Mouse (Mus musculus) hindbrain, embryonic 16.5 days (tissue): Measurements from ENCODE around the gene 4930469K13Rik. TPM values are rescaled to one million over a fixed set of nuclear protein-coding genes. Genes with fewer than 3 reads are reported as not detected.

Experiments used
- ATAC-seq: fragments of 200-750 bp; cut with Nextera tagmentation; 2 replicates; pipeline ENCODE4 v1.8.0; 2017; ENCODE audit warnings: moderate TSS enrichment, moderate library complexity
- H3K27ac ChIP-seq: fragments of 300-500 bp; sonication (generic); 2 replicates; pipeline ENCODE4 v1.5.1; 2014; ENCODE audit warnings: low read depth, mild to moderate bottlenecking, control low read depth, low read length, moderate library complexity
- H3K27me3 ChIP-seq: fragments of 300-500 bp; sonication (generic); replicated peaks from 2 replicates; pipeline ENCODE4 v1.6.1; 2014; ENCODE audit warnings: low read length; ENCODE audit not compliant: control insufficient read depth, insufficient read depth
- H3K36me3 ChIP-seq: fragments of 300-500 bp; sonication (generic); 2 replicates; pipeline ENCODE4 v1.6.1; 2014; ENCODE audit warnings: mild to moderate bottlenecking, low read length, moderate library complexity, mixed read lengths; ENCODE audit not compliant: control insufficient read depth, insufficient read depth
- H3K4me1 ChIP-seq: fragments of 300-500 bp; sonication (generic); 2 replicates; pipeline ENCODE4 v1.6.1; 2014; ENCODE audit warnings: low read depth, low read length; ENCODE audit not compliant: control insufficient read depth, insufficient read depth
- H3K4me2 ChIP-seq: fragments of 300-500 bp; sonication (generic); 2 replicates; pipeline ENCODE4 v1.6.1; 2014; ENCODE audit warnings: mild to moderate bottlenecking, low read length, control low read depth, moderate library complexity
- H3K4me3 ChIP-seq: fragments of 300-500 bp; sonication (generic); 2 replicates; pipeline ENCODE4 v1.5.1; 2014; ENCODE audit warnings: mild to moderate bottlenecking, low read length, control low read depth, moderate library complexity
- H3K9ac ChIP-seq: fragments of 300-500 bp; sonication (generic); 2 replicates; pipeline ENCODE4 v1.6.1; 2014; ENCODE audit warnings: low read depth, mild to moderate bottlenecking, control low read depth, low read length, moderate library complexity
- H3K9me3 ChIP-seq: fragments of 300-500 bp; sonication (generic); 2 replicates; pipeline ENCODE4 v1.6.1; 2014; ENCODE audit warnings: mild to moderate bottlenecking, low read length, moderate library complexity; ENCODE audit not compliant: control insufficient read depth
- WGBS: fragments of 180-500 bp; shearing (Covaris S2); extraction: QIAGEN DNeasy Blood & Tissue Kit; methylation state at CpG from one replicate; pipeline ENCODE4 v1.1.7; 2014; 5-methylcytosine and 5-hydroxymethylcytosine counted together
- polyA plus RNA-seq: library from polyadenylated mRNA; unstranded; fragments of >200 nt; fragmentation: Nextera tagmentation; extraction: Ambion mirVana; gene quantifications from 2 replicates; pipeline ENCODE4 v1.2.1, GENCODE M21; 2015

The 4930469K13Rik gene
- polyA plus RNA-seq, 1 experiment from 2014 or later: 7.9 TPM

DNA sequence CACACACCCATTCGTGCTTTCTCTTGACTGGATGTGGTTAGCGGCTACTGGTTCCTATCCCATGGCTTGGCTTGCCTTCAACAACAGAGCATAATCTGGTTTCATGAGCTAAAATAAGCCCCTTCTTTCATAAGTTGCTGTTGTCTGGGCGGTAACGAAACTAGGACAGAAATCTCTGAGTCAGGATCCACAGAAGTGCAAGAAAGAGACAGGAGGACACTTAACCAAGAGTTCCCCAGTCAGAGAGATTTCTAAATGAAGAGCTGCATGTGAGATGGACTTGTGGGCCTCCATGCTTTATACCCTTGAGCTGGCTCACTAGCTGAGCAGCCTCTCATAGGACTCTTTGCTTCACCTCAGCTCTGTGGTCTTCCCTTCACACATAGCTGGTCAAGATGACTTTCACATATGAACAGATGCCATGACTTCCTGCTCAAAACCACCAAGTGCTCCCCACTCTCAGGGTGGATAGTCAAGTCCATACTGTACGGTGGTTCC lies 64.3 kb downstream of the 4930469K13Rik start:
- no peaks in the 10 kb centered on the region for H3K27me3 ChIP-seq
- H3K9me3 ChIP-seq: no peaks in the 10 kb centered on the region
- H3K4me3 ChIP-seq: no peak overlapping the region
- no peak overlapping the region for H3K4me2 ChIP-seq
- WGBS: 90% methylated on average over 5 of the region's 5 CpGs
- ATAC-seq: no peak
- no peak overlapping the region for H3K9ac ChIP-seq
- no peak overlapping the region for H3K27ac ChIP-seq
- no peaks in the 10 kb centered on the region for H3K4me1 ChIP-seq
- H3K36me3 ChIP-seq: no peaks in the 10 kb centered on the region

DNA sequence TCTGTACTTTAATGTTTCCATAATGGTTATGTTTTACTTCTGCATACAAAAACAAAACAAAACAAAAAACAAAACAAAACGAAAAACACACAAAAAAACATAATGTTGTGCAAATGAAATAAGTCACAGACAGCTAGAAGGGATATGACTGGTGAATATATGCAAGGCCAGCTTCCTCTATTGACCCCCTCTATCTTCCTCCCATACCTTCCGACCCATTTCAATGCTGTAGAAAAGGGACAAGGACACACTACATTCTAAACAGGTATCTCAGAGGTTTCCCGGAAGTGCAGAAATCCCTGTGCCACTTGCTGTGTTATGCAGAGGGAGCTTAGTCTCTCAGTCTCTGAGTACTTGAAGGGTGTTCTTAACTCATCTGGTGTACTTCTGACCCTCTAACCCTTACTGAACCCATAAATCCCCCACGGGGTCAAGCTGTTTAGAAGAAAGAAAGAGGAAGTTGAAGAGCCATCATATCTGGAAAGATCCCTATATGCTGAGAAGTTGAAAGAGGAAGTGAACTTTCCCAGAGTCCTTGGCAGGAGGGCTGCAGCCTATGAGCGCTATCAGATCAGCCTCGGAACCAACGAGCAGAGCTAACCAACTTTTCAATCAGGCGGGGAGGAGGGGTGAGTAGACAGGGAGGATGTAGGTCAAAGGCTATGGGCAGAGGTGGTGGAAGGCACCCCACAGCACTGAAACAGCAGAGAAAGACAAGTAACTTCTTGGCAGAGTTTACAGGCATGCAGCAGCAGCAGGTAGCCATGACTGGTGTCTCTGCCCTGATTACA lies 67.1 kb downstream of the 4930469K13Rik start:
- WGBS: 70% methylated on average over 8 of the region's 8 CpGs
- ATAC-seq: no peak
- H3K27ac ChIP-seq: no peak overlapping the region

DNA sequence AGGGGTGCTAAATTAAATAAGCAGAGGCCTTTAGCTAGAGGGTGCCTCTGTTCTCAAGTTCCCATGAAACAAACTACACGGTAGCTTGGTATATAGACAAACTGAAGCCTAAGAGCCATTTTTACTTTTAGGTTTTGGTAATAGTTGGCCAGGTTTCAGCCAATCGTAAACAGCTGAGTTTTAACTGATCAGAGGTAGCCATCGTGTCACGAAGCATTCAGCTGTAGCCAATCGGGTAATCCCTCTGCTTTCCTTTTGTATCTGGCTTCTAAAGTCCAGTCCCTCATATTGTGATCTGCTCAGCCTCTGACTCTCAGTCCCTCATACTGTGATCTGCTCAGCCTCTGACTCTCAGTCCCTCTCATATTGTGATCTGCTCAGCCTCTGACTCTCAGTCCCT lies 68.7 kb downstream of the 4930469K13Rik start:
- WGBS: 64% methylated on average over 5 of the region's 5 CpGs
- Histone ChIP-seq H3K4me2 (no peak overlapping the region), H3K9me3 (no peaks in the 10 kb centered on the region), H3K27me3 (no peaks in the 10 kb centered on the region), H3K9ac (no peak overlapping the region), H3K4me1 (no peaks in the 10 kb centered on the region), H3K27ac (no peak overlapping the region), H3K36me3 (no peaks in the 10 kb centered on the region), H3K4me3 (no peak overlapping the region)
- no peak for ATAC-seq

More for the DNA sequence above, 67.1 kb downstream of the 4930469K13Rik start:
- Histone ChIP-seq H3K9me3 (no peaks in the 10 kb centered on the region), H3K4me3 (no peak overlapping the region), H3K9ac (no peak overlapping the region), H3K4me2 (no peak overlapping the region), H3K36me3 (no peaks in the 10 kb centered on the region), H3K4me1 (no peaks in the 10 kb centered on the region), H3K27me3 (no peaks in the 10 kb centered on the region)

DNA sequence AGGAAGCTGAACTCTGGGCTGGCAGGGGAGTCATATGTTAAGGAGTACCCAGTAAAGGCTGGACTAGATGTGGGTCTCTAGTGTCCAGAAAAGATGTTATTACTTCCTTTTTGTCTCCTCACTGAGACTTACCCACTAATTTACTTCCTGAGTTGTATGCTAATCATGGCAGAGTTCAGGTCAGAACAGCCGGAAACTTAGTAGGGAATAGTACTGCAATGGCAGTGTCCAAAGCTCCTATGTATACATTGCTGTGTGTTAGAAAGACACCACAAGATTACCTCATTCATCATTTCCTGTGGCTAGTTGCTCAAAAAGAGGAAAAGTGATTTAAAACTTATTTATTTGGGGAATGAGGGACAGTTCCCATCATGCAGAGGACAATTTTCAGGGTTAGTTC lies 73.3 kb downstream of the 4930469K13Rik start:
- Histone ChIP-seq H3K27ac (no peak overlapping the region), H3K9me3 (no peaks in the 10 kb centered on the region), H3K9ac (no peak overlapping the region), H3K4me1 (no peaks in the 10 kb centered on the region), H3K27me3 (no peaks in the 10 kb centered on the region), H3K36me3 (no peaks in the 10 kb centered on the region), H3K4me3 (no peak overlapping the region), H3K4me2 (no peak overlapping the region)
- WGBS: 91% methylated on average over 1 of the region's 1 CpGs
- ATAC-seq: no peak

DNA sequence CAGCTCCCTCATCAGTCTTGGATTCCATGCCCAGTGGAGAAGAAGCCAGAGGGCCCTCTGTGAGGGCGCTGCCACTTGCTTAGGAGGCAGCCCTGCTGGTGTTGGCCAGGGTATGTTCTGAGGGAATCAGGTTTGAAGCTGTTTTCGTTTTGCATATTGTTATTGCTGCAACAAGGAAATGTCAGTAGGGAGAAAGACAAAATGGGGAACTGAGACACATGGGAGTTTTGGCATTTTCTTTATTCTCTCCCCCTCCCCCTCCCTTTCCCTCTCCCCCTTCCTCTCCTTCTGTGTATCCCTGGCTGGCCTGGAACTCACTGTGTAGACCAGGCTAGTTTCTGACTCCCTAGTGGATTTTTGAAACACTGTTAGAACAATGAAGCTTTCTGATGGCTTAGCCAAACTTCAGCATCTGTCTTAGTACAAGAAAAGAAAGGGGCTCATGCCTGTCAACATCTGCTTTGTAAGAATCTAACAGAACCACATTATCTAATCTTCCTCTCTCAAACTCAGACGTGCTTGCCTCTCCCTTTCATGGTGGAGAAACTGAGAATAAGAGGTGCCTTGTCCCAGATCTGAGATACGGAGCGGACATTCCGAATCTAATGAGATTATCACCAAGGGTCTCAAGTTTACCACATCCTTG lies 86.2 kb downstream of the 4930469K13Rik start:
- no peak overlapping the region for H3K27ac ChIP-seq
- 81% methylated on average over 6 of the region's 6 CpGs for WGBS
- no peaks in the 10 kb centered on the region for H3K4me1 ChIP-seq
- H3K9me3 ChIP-seq: no peaks in the 10 kb centered on the region
- H3K27me3 ChIP-seq: no peaks in the 10 kb centered on the region
- no peaks in the 10 kb centered on the region for H3K36me3 ChIP-seq
- H3K4me3 ChIP-seq: no peak overlapping the region
- no peak for ATAC-seq
- no peak overlapping the region for H3K4me2 ChIP-seq
- H3K9ac ChIP-seq: no peak overlapping the region

DNA sequence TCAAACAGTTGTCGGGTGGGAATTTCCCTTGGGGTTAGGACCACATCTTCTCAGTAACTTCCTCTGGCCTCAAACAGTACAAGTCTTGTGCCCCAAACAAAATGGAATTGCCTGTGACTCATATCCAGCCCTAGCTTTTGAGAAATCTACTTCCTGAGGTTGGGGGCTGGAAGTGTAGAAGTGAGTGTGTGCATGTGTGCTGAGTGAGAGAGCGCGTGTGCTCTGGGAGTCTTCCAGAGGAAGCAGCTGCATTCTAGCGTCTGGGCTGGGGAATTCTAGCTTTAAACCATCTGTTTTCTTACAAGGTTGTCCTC lies 87.5 kb downstream of the 4930469K13Rik start:
- Histone ChIP-seq H3K27ac (no peak overlapping the region), H3K4me2 (no peak overlapping the region), H3K9me3 (no peaks in the 10 kb centered on the region), H3K4me3 (no peak overlapping the region), H3K9ac (no peak overlapping the region), H3K36me3 (no peaks in the 10 kb centered on the region), H3K4me1 (no peaks in the 10 kb centered on the region), H3K27me3 (no peaks in the 10 kb centered on the region)
- ATAC-seq: no peak
- WGBS: 85% methylated on average over 4 of the region's 4 CpGs

DNA sequence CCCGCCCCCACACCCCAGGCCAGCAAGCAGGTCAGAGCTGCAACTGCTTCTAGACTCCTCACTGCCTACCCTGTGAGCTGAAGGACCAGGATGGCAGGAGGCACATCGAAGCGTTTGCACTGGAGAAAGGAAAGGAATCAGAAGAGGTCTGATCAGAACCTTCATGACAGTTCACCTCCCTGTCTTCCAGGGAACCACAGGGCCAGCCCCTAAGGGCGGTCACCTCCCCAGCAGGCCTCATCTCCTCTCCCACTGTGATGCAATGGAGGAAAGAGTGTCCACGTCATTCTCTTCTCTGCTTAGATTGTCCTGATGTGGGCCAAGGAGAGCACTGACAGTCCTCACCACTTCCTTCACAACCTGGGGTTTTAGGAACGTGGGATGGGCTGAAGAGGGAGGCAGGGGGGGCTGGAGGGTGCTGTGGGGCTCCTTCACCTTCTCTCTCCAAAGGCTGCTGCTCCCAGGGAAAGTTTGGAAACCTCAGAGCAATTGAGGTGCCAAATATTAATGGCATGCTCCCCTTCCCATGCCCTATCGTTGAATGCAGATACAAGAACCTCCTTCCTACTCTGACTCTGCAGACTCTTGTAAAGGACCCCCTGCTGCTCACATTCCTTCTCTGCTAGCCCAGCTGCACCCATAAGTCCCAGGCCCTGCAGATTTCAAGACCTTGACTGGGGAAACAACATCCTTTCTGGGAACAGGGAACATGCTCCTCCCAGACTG lies 88.1 kb downstream of the 4930469K13Rik start:
- H3K27ac ChIP-seq: no peak overlapping the region
- 64% methylated on average over 7 of the region's 7 CpGs for WGBS
- no peaks in the 10 kb centered on the region for H3K36me3 ChIP-seq
- no peak overlapping the region for H3K4me2 ChIP-seq
- no peaks in the 10 kb centered on the region for H3K4me1 ChIP-seq
- H3K9me3 ChIP-seq: no peaks in the 10 kb centered on the region
- H3K4me3 ChIP-seq: no peak overlapping the region
- no peaks in the 10 kb centered on the region for H3K27me3 ChIP-seq
- no peak overlapping the region for H3K9ac ChIP-seq
- ATAC-seq: 0 out of 2 replicates have a peak, but pooled peaks have one; percentile 14

DNA sequence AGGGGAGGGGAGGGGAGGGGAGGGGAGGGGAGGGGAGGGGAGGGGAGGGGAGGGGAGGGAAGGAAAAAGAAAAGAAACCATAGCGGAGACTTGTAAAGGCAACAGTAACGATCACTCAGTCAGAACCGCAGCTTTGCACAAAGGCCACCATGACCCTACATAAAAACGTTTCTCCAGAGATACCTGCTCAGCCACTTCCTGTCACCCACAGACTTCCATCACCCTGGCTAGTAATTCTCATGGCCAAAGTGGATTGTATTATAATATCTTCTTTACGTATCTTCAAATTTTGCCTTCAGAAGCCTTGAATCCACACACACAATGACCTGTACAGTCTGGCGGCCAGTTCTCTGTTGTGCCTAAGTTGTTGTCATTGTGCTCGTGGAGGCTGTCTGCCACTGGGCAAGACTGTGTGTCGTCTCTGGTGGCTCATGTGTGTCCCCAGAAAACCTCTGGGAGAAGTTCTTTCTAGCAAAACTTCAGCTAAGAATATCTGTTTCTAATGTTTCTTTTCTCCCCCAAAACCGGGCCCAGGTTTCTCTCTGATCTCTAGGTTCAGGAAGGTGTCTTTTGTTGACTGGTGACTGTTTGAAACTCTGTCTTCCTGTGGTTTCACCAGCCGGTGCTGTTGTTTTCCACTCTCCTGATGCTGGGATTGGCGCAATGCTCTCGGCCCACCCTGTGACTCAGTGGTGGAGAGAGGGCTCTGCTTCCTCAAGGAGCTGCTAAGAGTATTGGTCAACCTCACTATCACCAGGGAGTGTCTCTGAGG lies 88.9 kb downstream of the 4930469K13Rik start:
- H3K4me3 ChIP-seq: no peak overlapping the region
- no peaks in the 10 kb centered on the region for H3K4me1 ChIP-seq
- H3K9me3 ChIP-seq: no peaks in the 10 kb centered on the region
- H3K36me3 ChIP-seq: no peaks in the 10 kb centered on the region
- H3K4me2 ChIP-seq: no peak overlapping the region
- H3K27ac ChIP-seq: no peak overlapping the region
- no peak overlapping the region for H3K9ac ChIP-seq
- whole genome bisulfite sequencing: 73% methylated on average over 12 of the region's 12 CpGs
- H3K27me3 ChIP-seq: no peaks in the 10 kb centered on the region
- ATAC-seq: no peak
